Mouse (Mus musculus) gastrocnemius, postnatal 14 days (tissue): ENCODE results near the gene Pik3cd. TPM values are rescaled to one million over a fixed set of nuclear protein-coding genes. Genes with fewer than 3 reads are reported as not detected.
"Not testable (repeated sequence)": the region's sequence is repeated elsewhere in the genome, so short reads cannot be mapped to it uniquely, and the experiment has no call there.

ENCODE experiments used
- DNase-seq: peaks from one replicate; pipeline ENCODE4 v3.0.0; 2021; ENCODE audit warnings: mixed read lengths
- intact Hi-C: fragments of 180-260 bp; cut with DNase I; formaldehyde crosslinking; loops from one replicate; pipeline ENCODE4 v1.15.1; 2025; ENCODE audit warnings: low total_unique reads
- long read RNA-seq, 2 experiments: library from polyadenylated mRNA; stranded (forward); transcript quantifications; one replicate each; pipeline ENCODE4 v2.0.0; 2021
- total RNA-seq, 2 experiments: library from RNA; stranded (reverse); gene quantifications; 2 replicates each; pipeline ENCODE4 v1.2.3; 2021

The Pik3cd gene
- total RNA-seq, result 10 to 100 TPM; 10.1 to 12.6 TPM
- long read RNA-seq, experiment 1, partial matches to known transcripts, result 1 of 1 reads
- long read RNA-seq, experiment 1, other reads (novel, unspliced or antisense), result 0 of 1 reads
- long read RNA-seq, experiment 2, partial matches to known transcripts, result 2 of 10 reads
- long read RNA-seq, experiment 2, other reads (novel, unspliced or antisense), result 8 of 10 reads

DNA sequence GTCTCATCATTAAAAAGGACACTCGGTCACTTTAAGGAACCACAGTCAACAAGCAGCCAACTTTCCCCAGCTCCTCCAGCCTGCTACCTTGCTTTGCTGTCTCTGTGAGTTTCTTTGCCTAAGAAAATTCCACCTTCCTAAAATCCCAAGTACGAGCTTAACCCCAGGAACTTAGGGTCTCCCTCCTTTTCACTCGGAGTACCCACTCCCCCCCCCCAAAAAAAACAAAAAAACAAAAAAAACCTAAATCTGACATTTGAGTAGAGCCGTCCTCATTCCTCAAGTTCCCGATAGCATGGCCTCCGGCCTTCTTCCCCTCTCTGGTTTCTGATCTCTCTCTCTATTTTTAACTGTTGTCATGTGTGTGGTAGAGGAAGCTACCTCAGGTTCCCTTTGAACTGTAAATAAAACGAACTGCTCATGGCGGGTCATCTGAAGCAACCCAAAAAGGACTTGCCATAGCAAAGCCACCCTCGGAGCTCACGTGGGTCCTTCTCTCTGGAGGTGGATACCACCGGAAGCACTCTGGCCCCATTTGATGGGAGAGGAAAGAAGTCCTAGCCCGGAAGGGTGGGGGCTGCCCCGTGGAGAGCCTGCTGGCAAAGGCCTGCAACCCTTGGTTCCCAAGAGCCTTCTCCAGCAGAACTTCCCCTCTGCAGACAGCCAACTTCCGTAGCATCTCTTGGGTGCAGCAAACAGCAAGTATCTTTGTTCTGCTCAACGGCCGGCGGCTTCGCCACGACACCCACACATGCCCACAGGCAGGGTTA, at the start of gene Pik3cd:
Gene Pik3cd (minus strand): TSS at position 362 of the 770 bp plus-strand sequence.
- intact Hi-C loops, result no loop called here
- DNase-seq, result peak; percentile 39

- intact Hi-C loops, result loop anchor here (10.0 kb wide), 1 partner anchor 54 kb away; no protein-coding TSS in a partner anchor
- no peak for DNase-seq
Measured at GRCm38 (mm10) chr4:149750671-149751070, 48.3 kb upstream of the Pik3cd start.

DNA sequence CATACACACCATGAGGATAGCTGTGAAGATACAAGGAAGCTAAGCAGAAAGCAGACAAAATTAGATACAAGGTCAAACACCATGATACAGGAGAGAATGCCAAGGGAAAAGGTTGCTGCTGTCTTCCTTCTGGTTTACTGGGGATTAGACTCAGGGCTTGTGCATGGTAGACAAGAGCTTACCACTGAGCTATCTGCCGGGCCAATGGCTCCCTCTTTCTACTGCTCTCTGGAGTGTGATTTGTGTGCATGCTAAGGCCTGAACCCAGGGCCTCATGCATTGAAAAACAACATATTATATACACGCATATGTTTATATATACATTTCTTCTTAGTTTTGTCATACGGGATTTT, 47.3 kb upstream of the Pik3cd start:
- DNase-seq, result not testable (repeated sequence)
- intact Hi-C loops, result loop anchor here (10.0 kb wide), 2 partner anchors 55 to 215 kb away; no protein-coding TSS in a partner anchor

GRCm38 (mm10) chr4:149749003-149749662, 46.8 kb upstream of the Pik3cd start:
- no peak for DNase-seq
- intact Hi-C loops, result loop anchor here (10.0 kb wide), 1 partner anchor 216 kb away; no protein-coding TSS in a partner anchor

DNA sequence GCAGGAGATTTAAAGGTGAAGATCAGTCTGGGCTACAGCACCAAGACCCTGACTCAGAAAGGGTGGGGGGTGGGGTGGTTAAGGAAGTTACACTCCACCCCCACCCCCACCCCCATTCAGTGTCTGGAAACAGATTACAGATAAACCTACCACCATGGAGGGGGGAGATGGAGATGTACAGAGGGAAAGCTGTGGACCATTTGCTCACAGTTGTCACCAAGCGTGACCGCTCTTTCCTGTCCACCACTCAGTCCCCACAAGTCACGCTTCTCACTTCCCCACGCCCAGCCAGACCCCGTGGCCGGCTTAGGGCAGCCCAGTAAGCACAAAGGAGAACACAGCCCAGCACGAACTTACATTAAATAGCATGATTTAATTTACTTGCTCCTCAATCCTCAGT, 41.7 kb upstream of the Pik3cd start:
- no peak for DNase-seq
- intact Hi-C loops, result loop anchor here (10.0 kb wide), 1 partner anchor 221 kb away; no protein-coding TSS in a partner anchor

DNA sequence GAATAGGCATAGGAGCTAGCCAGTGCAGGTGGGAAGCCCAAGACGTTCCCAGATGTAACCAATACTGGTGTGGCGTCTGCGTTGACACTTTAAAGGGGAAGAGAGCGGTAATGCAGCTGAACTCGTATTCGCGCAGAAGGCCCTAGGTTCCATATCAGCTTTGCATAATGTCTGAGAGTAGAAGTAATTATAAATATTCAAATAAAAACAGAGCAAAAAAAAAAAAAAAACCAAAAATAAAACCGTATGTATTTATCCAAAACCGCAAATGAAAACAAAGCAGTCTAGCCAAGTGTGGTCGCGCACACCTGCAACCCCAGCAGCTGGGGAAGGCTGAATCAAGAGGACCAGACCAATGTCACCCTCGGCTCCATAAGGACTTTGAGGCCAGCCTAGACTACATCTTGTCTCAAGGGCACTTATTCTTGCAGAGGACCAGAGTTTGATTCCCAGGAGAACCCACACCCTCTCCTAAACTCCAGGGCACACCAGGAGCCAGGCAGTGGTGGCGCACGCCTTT, 39.7 kb upstream of the Pik3cd start:
- intact Hi-C loops, result loop anchor here (10.0 kb wide), 1 partner anchor 223 kb away; no protein-coding TSS in a partner anchor
- no peak for DNase-seq

DNA sequence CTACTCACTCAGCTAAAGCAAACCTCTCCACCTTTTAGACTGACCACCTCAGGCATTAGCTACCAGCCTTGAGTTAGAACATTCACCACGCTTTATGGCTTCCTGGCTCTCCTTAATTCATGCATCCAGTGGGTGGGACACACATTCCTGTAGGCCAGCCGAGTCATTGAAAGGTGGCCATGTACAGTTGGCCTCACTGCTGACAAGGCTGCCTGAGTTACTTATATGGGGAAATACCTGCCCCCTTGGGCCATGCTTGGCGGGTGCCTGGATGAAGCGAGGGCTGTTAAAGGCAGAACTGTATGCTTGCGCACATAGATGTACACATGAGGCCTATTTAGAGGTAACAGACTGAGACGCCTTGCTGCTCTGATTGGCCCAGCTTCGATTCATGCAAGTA, 37.9 kb upstream of the Pik3cd start:
- intact Hi-C loops, result loop anchor here (10.0 kb wide), 1 partner anchor 224 kb away; no protein-coding TSS in a partner anchor
- no peak for DNase-seq

DNA sequence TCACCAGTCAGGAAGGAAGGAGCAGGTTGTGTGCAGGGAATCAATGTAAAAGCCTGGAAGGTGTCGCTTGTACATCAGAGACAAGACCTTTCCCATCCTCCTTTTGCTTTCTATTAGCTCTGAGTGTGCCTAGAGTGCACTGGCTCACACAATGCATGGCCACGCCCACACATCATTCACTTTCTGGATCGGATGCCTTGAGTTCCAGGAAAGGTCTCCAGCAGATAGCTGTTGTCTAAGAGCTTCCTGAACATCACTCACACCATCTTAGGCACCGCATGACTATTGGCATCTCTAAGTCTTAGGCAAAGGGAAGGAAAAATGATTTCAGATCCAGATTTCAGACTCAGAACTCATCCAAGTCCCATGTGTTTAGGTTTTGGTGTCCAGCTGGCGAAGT, 37.1 kb upstream of the Pik3cd start:
- intact Hi-C loops, result no loop called here
- no peak for DNase-seq

GRCm38 (mm10) chr4:149737383-149738324, 35.3 kb upstream of the Pik3cd start, which contains the start of gene Tmem201:
Gene Tmem201 (minus strand): TSS chr4:149738044.
- intact Hi-C loops, result no loop called here
- DNase-seq, result peak; percentile 94

- intact Hi-C loops, result no loop called here
- peak; percentile 75 for DNase-seq
Measured at GRCm38 (mm10) chr4:149736581-149736980, 34.2 kb upstream of the Pik3cd start.

DNA sequence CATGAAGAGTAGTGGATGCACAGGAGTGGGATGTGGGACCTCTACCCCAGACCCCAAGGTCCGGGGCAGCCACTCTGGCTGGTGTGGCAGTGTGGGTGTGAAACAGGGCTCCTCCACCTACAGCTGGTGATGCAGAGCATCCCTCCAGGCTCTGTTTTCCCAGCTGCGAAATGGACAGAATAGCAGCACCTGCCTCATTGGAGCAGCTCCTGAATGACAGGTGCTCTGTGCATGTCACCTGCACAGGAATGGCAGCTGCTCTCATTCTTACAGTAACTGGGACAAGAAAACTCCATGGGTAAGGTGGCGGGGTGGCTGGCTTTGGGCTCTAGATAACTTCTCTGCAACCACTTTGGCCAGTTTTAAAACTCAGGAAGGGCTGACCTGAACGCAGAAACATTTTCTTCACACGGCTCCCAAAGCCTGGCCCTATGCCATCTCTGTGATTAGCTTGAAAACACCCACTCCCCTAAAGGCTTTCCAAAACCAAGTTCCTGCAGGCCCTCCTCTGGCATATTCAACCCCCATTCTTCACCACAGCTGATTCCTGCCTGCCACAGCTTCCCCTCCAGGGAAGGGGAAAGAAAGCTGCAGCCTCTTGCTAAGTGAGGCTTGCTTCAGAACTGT, 33.4 kb upstream of the Pik3cd start:
- peak; percentile 2 for DNase-seq
- intact Hi-C loops, result no loop called here

GRCm38 (mm10) chr4:149734730-149735475, 32.5 kb upstream of the Pik3cd start:
- no peak for DNase-seq
- intact Hi-C loops, result no loop called here

- intact Hi-C loops, result no loop called here
- DNase-seq, result no peak
Measured at GRCm38 (mm10) chr4:149734246-149734645, 31.9 kb upstream of the Pik3cd start.

- DNase-seq, result no peak
Measured at GRCm38 (mm10) chr4:149733748-149734147, 31.4 kb upstream of the Pik3cd start.

DNA sequence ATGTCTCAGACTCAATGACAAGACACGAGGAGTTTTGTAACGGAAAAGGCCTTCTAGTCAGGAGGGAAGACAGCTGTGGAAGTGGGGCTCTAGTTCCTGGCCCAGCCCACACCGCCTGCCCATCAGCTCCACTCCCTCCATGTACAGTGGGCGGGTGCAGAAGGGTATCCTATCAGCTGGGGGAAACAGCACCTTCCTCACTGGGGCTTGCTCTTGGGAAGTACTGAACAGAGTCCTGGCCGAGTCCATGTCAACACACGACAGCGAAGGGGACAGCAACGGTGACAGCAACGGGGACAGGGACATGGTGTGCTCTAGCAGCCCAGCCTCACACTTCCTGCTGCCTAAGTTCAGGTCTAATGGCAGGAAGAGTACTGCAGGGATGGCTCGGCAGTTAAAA, 30.4 kb upstream of the Pik3cd start:
- intact Hi-C loops, result no loop called here
- DNase-seq, result no peak

More at GRCm38 (mm10) chr4:149733748-149734147, 31.4 kb upstream of the Pik3cd start:
- intact Hi-C loops, result no loop called here

- no peak for DNase-seq
Measured at GRCm38 (mm10) chr4:149732313-149732712, 29.9 kb upstream of the Pik3cd start.

GRCm38 (mm10) chr4:149730827-149731226, 28.5 kb upstream of the Pik3cd start:
- no peak for DNase-seq
- intact Hi-C loops, result no loop called here

More at GRCm38 (mm10) chr4:149732313-149732712, 29.9 kb upstream of the Pik3cd start:
- intact Hi-C loops, result no loop called here

DNA sequence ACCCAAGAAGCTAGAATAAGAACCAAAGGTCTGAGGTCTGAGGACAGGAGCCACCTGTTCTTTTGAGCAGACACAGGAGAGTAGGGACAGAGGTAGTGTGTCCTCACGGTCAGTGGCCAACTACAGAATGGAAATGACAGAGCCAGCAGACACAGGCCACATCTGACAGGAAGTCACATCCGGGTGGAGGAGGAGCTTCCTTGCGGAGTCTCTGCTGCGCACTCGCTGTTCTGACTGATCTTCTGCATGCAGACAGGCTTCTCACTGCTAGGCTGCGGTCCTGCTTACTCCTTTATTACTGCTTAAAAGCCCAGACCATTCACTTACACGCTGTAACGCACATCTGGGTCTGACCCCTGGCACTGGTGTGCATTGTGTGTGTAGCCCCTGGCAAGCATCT, 26.4 kb upstream of the Pik3cd start:
- no peak for DNase-seq

More for the DNA sequence above, 26.4 kb upstream of the Pik3cd start:
- intact Hi-C loops, result loop anchor here (10.0 kb wide), 1 partner anchor 174 kb away; no protein-coding TSS in a partner anchor
